Mouse (Mus musculus) C2C12 (cell line): ENCODE results near the gene Mecom. TPM values are rescaled to one million over a fixed set of nuclear protein-coding genes. Genes with fewer than 3 reads are reported as not detected.

Experiments used
- H3K27me3 ChIP-seq: one replicate; pipeline ENCODE4 v1.6.1; 2011; ENCODE audit not compliant: control insufficient read depth, insufficient read depth, insufficient read length
- H3K36me3 ChIP-seq: one replicate; pipeline ENCODE4 v1.6.1; 2011; ENCODE audit not compliant: control insufficient read depth, insufficient read depth
- H3K4me3 ChIP-seq: one replicate; pipeline ENCODE4 v1.5.1; 2011; ENCODE audit warnings: mild to moderate bottlenecking, control low read depth; ENCODE audit not compliant: poor library complexity, insufficient read depth, severe bottlenecking
- H3K79me2 ChIP-seq: one replicate; pipeline ENCODE4 v1.6.1; 2011; ENCODE audit not compliant: control insufficient read depth, insufficient read depth
- H3K79me3 ChIP-seq: one replicate; pipeline ENCODE4 v1.6.1; 2011; ENCODE audit warnings: low read depth, control low read depth
- H3ac ChIP-seq: one replicate; pipeline ENCODE3; 2011; ENCODE audit warnings: low read depth; ENCODE audit not compliant: control insufficient read depth, insufficient read length
- CEBPB ChIP-seq: IDR thresholded peaks from one replicate; pipeline ENCODE4 v1.6.1; 2011; ENCODE audit warnings: low read depth, mild to moderate bottlenecking, control low read depth, moderate library complexity
- CTCF ChIP-seq: IDR thresholded peaks from one replicate; pipeline ENCODE4 v1.5.1; 2011; ENCODE audit not compliant: control insufficient read depth, insufficient read depth, insufficient read length
- FOSL1 ChIP-seq: IDR thresholded peaks from one replicate; pipeline ENCODE4 v1.8.0; 2011; ENCODE audit warnings: mild to moderate bottlenecking, low read length; ENCODE audit not compliant: poor library complexity, insufficient read depth, severe bottlenecking
- MAX ChIP-seq: IDR thresholded peaks from one replicate; pipeline ENCODE4 v1.6.1; 2011; ENCODE audit warnings: mild to moderate bottlenecking, control low read depth
- MYOD1 ChIP-seq: IDR thresholded peaks from one replicate; pipeline ENCODE4 v1.6.1; 2011; ENCODE audit warnings: low read depth; ENCODE audit not compliant: control insufficient read depth, insufficient read length
- MYOG ChIP-seq: IDR thresholded peaks from one replicate; pipeline ENCODE4 v1.6.1; 2011; ENCODE audit not compliant: control insufficient read depth, insufficient read length; ENCODE audit errors: extremely low read depth
- USF1 ChIP-seq: IDR thresholded peaks from one replicate; pipeline ENCODE4 v1.6.1; 2011; ENCODE audit warnings: low read depth, mild to moderate bottlenecking, control low read depth, moderate library complexity
- polyA plus RNA-seq: library from polyadenylated mRNA; unstranded; fragments of >200 nt; fragmentation: generic; extraction: Trizol; gene quantifications from one replicate; pipeline ENCODE4 v1.2.1, GENCODE M21; 2012; ENCODE audit warnings: missing spikeins

Gene Mecom
- polyA plus RNA-seq, 1 experiment, result 1.3 TPM

- H3K36me3 ChIP-seq, result no peaks in the 10 kb centered on the region
- no peaks in the 10 kb centered on the region for H3K79me3 ChIP-seq
- no peak for TF ChIP-seq FOSL1
- TF ChIP-seq MYOD1, result no peak
- no peak for TF ChIP-seq CEBPB
- no peak for TF ChIP-seq MYOG
- no peak for TF ChIP-seq MAX
- TF ChIP-seq USF1, result no peak
- TF ChIP-seq CTCF, result no peak
- H3K79me2 ChIP-seq, result no peaks in the 10 kb centered on the region
- no peak overlapping the region for H3K4me3 ChIP-seq
- no peaks in the 10 kb centered on the region for H3K27me3 ChIP-seq
- H3ac ChIP-seq, result no peak overlapping the region
Observed at GRCm38 (mm10) chr3:30143961-30144411, 403.8 kb downstream of the Mecom start.

DNA sequence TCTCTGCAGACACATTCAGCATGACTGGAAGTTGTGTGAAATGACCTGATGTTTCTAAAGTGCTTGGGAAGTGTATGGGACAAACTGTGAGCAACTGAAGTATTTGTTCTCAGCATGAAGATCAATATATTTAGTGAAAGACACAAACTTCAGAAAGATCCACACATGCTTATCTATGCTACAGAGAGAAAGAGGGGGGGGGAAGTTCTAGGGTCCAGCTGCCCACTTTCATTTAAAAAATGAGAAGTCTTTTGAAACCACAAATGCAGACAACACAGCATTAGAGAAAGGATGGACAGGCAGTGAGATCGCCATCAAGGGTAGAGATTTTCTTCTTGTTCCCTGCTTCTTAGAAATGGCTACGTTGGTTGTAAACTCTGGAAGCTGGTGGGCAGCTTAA lies 404.4 kb downstream of the Mecom start:
- TF ChIP-seq CTCF (no peak), CEBPB (no peak)
- Histone ChIP-seq H3K4me3 (no peak overlapping the region), H3K27me3 (no peaks in the 10 kb centered on the region), H3K79me2 (no peaks in the 10 kb centered on the region), H3ac (no peak overlapping the region), H3K36me3 (no peaks in the 10 kb centered on the region), H3K79me3 (no peaks in the 10 kb centered on the region)

DNA sequence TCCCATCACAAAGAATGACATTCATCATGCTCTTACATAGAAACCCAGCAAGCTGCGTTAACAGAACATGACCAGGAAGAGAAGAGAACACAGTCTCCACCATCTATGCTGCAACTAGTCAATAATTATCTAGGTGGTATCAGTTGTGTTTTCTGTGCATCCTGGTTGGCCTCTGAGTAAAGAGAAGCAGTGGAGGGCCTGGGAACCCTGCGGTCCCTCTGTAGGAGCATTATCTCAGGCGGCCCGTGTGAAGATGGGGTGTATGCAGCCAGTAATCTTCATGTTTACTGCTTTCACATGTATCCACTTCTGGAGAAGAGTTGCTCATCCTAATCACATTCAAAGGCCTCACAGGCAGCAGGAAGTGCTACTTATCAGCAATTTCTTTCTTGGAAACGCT lies 407.5 kb downstream of the Mecom start:
- H3K4me3 ChIP-seq, result no peak overlapping the region
- H3K27me3 ChIP-seq, result no peaks in the 10 kb centered on the region
- H3K79me3 ChIP-seq, result no peaks in the 10 kb centered on the region
- H3K79me2 ChIP-seq, result no peaks in the 10 kb centered on the region
- TF ChIP-seq MYOD1 (no peak), MYOG (no peak), USF1 (no peak), CTCF (no peak), MAX (no peak)
- no peak overlapping the region for H3ac ChIP-seq
- H3K36me3 ChIP-seq, result no peaks in the 10 kb centered on the region

- H3ac ChIP-seq, result no peak overlapping the region
- no peaks in the 10 kb centered on the region for H3K79me3 ChIP-seq
- H3K27me3 ChIP-seq, result no peaks in the 10 kb centered on the region
- TF ChIP-seq MAX (no peak), USF1 (no peak), MYOG (no peak), CTCF (no peak), MYOD1 (no peak), FOSL1 (no peak), CEBPB (no peak)
- no peaks in the 10 kb centered on the region for H3K79me2 ChIP-seq
- no peak overlapping the region for H3K4me3 ChIP-seq
- no peaks in the 10 kb centered on the region for H3K36me3 ChIP-seq
Observed at GRCm38 (mm10) chr3:30139678-30140077, 408.1 kb downstream of the Mecom start.

DNA sequence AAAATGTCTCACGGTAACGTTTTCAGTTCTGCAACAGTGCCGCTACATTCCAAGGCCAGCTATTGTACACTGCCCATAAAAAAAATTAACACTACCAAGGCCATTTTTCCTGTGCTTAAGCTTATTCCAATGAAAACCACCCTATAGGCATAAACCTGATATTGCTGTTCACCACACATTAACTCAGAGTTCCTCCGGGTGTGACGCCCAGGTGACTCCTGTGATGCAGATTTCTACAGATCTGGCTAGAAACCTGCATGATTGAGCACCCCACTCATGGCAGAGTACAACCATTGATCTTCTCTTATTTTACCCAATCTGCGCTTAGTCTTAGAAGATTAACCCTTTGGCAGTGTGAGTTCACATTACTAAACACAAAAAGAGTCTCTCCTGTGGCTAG lies 409.2 kb downstream of the Mecom start:
- H3ac ChIP-seq, result no peak overlapping the region
- no peak overlapping the region for H3K4me3 ChIP-seq
- H3K27me3 ChIP-seq, result no peaks in the 10 kb centered on the region
- TF ChIP-seq MYOD1 (no peak), CTCF (no peak), USF1 (no peak), CEBPB (no peak), MAX (no peak), FOSL1 (no peak), MYOG (no peak)
- H3K36me3 ChIP-seq, result no peaks in the 10 kb centered on the region
- H3K79me3 ChIP-seq, result no peaks in the 10 kb centered on the region
- H3K79me2 ChIP-seq, result no peaks in the 10 kb centered on the region

DNA sequence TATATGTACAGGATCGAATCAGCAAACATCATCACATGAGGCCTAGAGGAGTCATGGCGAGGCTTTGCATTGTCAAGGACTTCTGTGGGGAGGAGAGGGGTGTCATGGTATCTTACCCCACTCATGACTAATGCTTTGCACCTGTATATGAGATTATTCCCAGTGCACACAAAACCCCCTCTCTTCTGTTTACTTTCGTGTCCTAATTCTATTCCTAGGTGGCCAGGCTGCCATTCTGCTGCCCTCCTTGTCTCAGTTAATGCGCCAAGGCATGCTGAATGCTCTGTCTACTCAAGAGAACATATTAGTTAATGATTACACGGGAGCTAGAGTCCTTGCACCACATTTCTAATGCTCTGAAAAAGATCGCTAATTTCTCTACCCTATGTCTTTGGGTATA lies 412.0 kb downstream of the Mecom start:
- no peak for TF ChIP-seq MAX
- no peak for TF ChIP-seq MYOG
- TF ChIP-seq FOSL1, result no peak
- no peak for TF ChIP-seq CTCF
- no peak for TF ChIP-seq CEBPB
- TF ChIP-seq USF1, result no peak
- no peak for TF ChIP-seq MYOD1
- H3K27me3 ChIP-seq, result no peaks in the 10 kb centered on the region

More for the DNA sequence above, 412.0 kb downstream of the Mecom start:
- H3ac ChIP-seq, result no peak overlapping the region
- no peak overlapping the region for H3K4me3 ChIP-seq
- no peaks in the 10 kb centered on the region for H3K79me2 ChIP-seq
- no peaks in the 10 kb centered on the region for H3K79me3 ChIP-seq
- no peaks in the 10 kb centered on the region for H3K36me3 ChIP-seq
